Mouse (Mus musculus): ENCODE data around the gene Fgfr2. TPM values are rescaled to one million over a fixed set of nuclear protein-coding genes. Genes with fewer than 3 reads are reported as not detected.

Gene Fgfr2
- polyA plus RNA-seq, 1 experiment from 2014 or later: 39.4 TPM

GRCm38 (mm10) chr7:130751678-130752077 is 2371.5 kb downstream of the Fgfr2 start:
- H3K9ac ChIP-seq (replicated peaks): no peak overlapping the region
- peak overlapping the region; percentile 86 for H3K27ac ChIP-seq
- no peak overlapping the region for H3K4me3 ChIP-seq (replicated peaks)
- 46% methylated on average over 7 of the region's 9 CpGs for WGBS
- no peaks in the 10 kb centered on the region for H3K9me3 ChIP-seq
- peaks cover 44% of the 10 kb centered on the region for H3K4me1 ChIP-seq (replicated peaks)
- peaks cover 77% of the 10 kb centered on the region for H3K36me3 ChIP-seq
- no peaks in the 10 kb centered on the region for H3K27me3 ChIP-seq
- ATAC-seq: no peak
- H3K4me2 ChIP-seq (replicated peaks): no peak overlapping the region

GRCm38 (mm10) chr7:130750752-130751490 is 2372.2 kb downstream of the Fgfr2 start:
- 20% methylated on average over 17 of the region's 17 CpGs for WGBS
- Histone ChIP-seq H3K4me1 (replicated peaks) (peaks cover 44% of the 10 kb centered on the region), H3K27me3 (no peaks in the 10 kb centered on the region), H3K27ac (peak overlapping the region; percentile 86), H3K9me3 (no peaks in the 10 kb centered on the region), H3K4me2 (replicated peaks) (no peak overlapping the region), H3K9ac (replicated peaks) (no peak overlapping the region), H3K4me3 (replicated peaks) (no peak overlapping the region), H3K36me3 (peaks cover 77% of the 10 kb centered on the region)
- ATAC-seq: peak; percentile 84

GRCm38 (mm10) chr7:130749165-130749564 is 2374.0 kb downstream of the Fgfr2 start:
- Histone ChIP-seq H3K27me3 (no peaks in the 10 kb centered on the region), H3K4me2 (replicated peaks) (no peak overlapping the region), H3K4me1 (replicated peaks) (peaks cover 37% of the 10 kb centered on the region), H3K27ac (peak overlapping the region; percentile 86), H3K4me3 (replicated peaks) (no peak overlapping the region), H3K36me3 (peaks cover 77% of the 10 kb centered on the region), H3K9ac (replicated peaks) (no peak overlapping the region), H3K9me3 (no peaks in the 10 kb centered on the region)
- WGBS: 96% methylated on average over 4 of the region's 4 CpGs
- no peak for ATAC-seq

GRCm38 (mm10) chr7:130743239-130744025 is 2379.7 kb downstream of the Fgfr2 start:
- no peak overlapping the region for H3K4me2 ChIP-seq (replicated peaks)
- peaks cover 5% of the 10 kb centered on the region; the same call in 1 of the 2 replicates for H3K4me1 ChIP-seq (replicated peaks)
- ATAC-seq: no peak
- no peak overlapping the region for H3K4me3 ChIP-seq (replicated peaks)
- no peaks in the 10 kb centered on the region for H3K9me3 ChIP-seq
- WGBS: 85% methylated on average over 9 of the region's 9 CpGs
- H3K27me3 ChIP-seq: no peaks in the 10 kb centered on the region
- no peak overlapping the region for H3K9ac ChIP-seq (replicated peaks)
- H3K27ac ChIP-seq: no peak overlapping the region
- H3K36me3 ChIP-seq: peaks cover 95% of the 10 kb centered on the region

GRCm38 (mm10) chr7:130741099-130741498 is 2382.1 kb downstream of the Fgfr2 start:
- Histone ChIP-seq H3K4me1 (replicated peaks) (no peaks in the 10 kb centered on the region), H3K27ac (no peak overlapping the region), H3K36me3 (peaks cover 98% of the 10 kb centered on the region), H3K4me3 (replicated peaks) (no peak overlapping the region), H3K9me3 (no peaks in the 10 kb centered on the region), H3K9ac (replicated peaks) (no peak overlapping the region), H3K27me3 (no peaks in the 10 kb centered on the region), H3K4me2 (replicated peaks) (no peak overlapping the region)
- 85% methylated on average over 4 of the region's 4 CpGs for WGBS
- no peak for ATAC-seq

GRCm38 (mm10) chr7:130734195-130734787 is 2388.9 kb downstream of the Fgfr2 start:
- WGBS: 98% methylated on average over 2 of the region's 2 CpGs
- Histone ChIP-seq H3K4me1 (replicated peaks) (peaks cover 20% of the 10 kb centered on the region; the same call in 1 of the 2 replicates), H3K4me2 (replicated peaks) (no peak overlapping the region), H3K27ac (no peak overlapping the region), H3K9ac (replicated peaks) (no peak overlapping the region), H3K27me3 (no peaks in the 10 kb centered on the region), H3K4me3 (replicated peaks) (no peak overlapping the region), H3K36me3 (peaks cover 78% of the 10 kb centered on the region), H3K9me3 (no peaks in the 10 kb centered on the region)
- ATAC-seq: 0 out of 2 replicates have a peak, but pooled peaks have one; percentile 58

- H3K4me3 ChIP-seq (replicated peaks): no peak overlapping the region
- 96% methylated on average over 8 of the region's 8 CpGs for WGBS
- no peaks in the 10 kb centered on the region for H3K27me3 ChIP-seq
- no peak overlapping the region for H3K4me2 ChIP-seq (replicated peaks)
- H3K36me3 ChIP-seq: peaks cover 78% of the 10 kb centered on the region
- no peaks in the 10 kb centered on the region for H3K9me3 ChIP-seq
- H3K4me1 ChIP-seq (replicated peaks): peaks cover 20% of the 10 kb centered on the region; the same call in 1 of the 2 replicates
- ATAC-seq: 0 out of 2 replicates have a peak, but pooled peaks have one; percentile 34
- H3K9ac ChIP-seq (replicated peaks): no peak overlapping the region
- H3K27ac ChIP-seq: no peak overlapping the region
These were observed 2389.7 kb downstream of the Fgfr2 start for GRCm38 (mm10) chr7:130733423-130733822.

GRCm38 (mm10) chr7:130732908-130733307 is 2390.2 kb downstream of the Fgfr2 start:
- 54% methylated on average over 6 of the region's 6 CpGs for WGBS
- H3K9me3 ChIP-seq: no peaks in the 10 kb centered on the region
- H3K36me3 ChIP-seq: peaks cover 78% of the 10 kb centered on the region
- peak overlapping the region; percentile 62 for H3K27ac ChIP-seq
- peaks cover 20% of the 10 kb centered on the region; the same call in 1 of the 2 replicates for H3K4me1 ChIP-seq (replicated peaks)
- no peak overlapping the region for H3K9ac ChIP-seq (replicated peaks)
- H3K4me2 ChIP-seq (replicated peaks): no peak overlapping the region
- ATAC-seq: no peak
- no peak overlapping the region for H3K4me3 ChIP-seq (replicated peaks)
- H3K27me3 ChIP-seq: no peaks in the 10 kb centered on the region

GRCm38 (mm10) chr7:130731792-130732191 is 2391.4 kb downstream of the Fgfr2 start:
- no peaks in the 10 kb centered on the region for H3K27me3 ChIP-seq
- no peak overlapping the region for H3K4me2 ChIP-seq (replicated peaks)
- H3K27ac ChIP-seq: peak overlapping the region; percentile 71
- H3K4me1 ChIP-seq (replicated peaks): peaks cover 20% of the 10 kb centered on the region; the same call in 1 of the 2 replicates
- H3K36me3 ChIP-seq: peaks cover 76% of the 10 kb centered on the region
- ATAC-seq: no peak
- H3K4me3 ChIP-seq (replicated peaks): no peak overlapping the region
- H3K9me3 ChIP-seq: no peaks in the 10 kb centered on the region
- H3K9ac ChIP-seq (replicated peaks): 0 out of 2 replicates have a peak overlapping the region, but pooled peaks have one; percentile 28
- 75% methylated on average over 7 of the region's 7 CpGs for WGBS

GRCm38 (mm10) chr7:130727560-130727959 is 2395.6 kb downstream of the Fgfr2 start:
- Histone ChIP-seq H3K9me3 (no peaks in the 10 kb centered on the region), H3K4me1 (replicated peaks) (peaks cover 16% of the 10 kb centered on the region; the same call in 1 of the 2 replicates), H3K4me3 (replicated peaks) (no peak overlapping the region), H3K4me2 (replicated peaks) (no peak overlapping the region), H3K36me3 (peaks cover 76% of the 10 kb centered on the region), H3K9ac (replicated peaks) (no peak overlapping the region), H3K27ac (no peak overlapping the region), H3K27me3 (no peaks in the 10 kb centered on the region)
- no peak for ATAC-seq
- 97% methylated on average over 4 of the region's 4 CpGs for WGBS

- WGBS: 79% methylated on average over 8 of the region's 8 CpGs
- ATAC-seq: no peak
- no peaks in the 10 kb centered on the region for H3K9me3 ChIP-seq
- H3K9ac ChIP-seq (replicated peaks): no peak overlapping the region
- no peak overlapping the region for H3K4me2 ChIP-seq (replicated peaks)
- H3K27ac ChIP-seq: no peak overlapping the region
- H3K27me3 ChIP-seq: no peaks in the 10 kb centered on the region
- peaks cover 11% of the 10 kb centered on the region; the same call in 1 of the 2 replicates for H3K4me1 ChIP-seq (replicated peaks)
- H3K4me3 ChIP-seq (replicated peaks): no peak overlapping the region
- H3K36me3 ChIP-seq: peaks cover 79% of the 10 kb centered on the region
These were observed 2396.3 kb downstream of the Fgfr2 start for GRCm38 (mm10) chr7:130726724-130727422.

Data from midbrain, embryonic 13.5 days (tissue).